8 mouse cellular contexts compared by ENCODE assay signal in genomic region chr1:128417533-128417888, GRCm38 (mm10). TPM values are rescaled to one million over a fixed set of nuclear protein-coding genes. Genes with fewer than 3 reads are reported as not detected.
A peak's percentile ranks its signal among the peaks of the same experiment; 100 is the strongest.
DNase-seq lines count a peak whose midpoint lies in the region; ATAC-seq and TF ChIP-seq lines count a peak whose summit lies in the region.

No protein-coding gene starts in this region.

- ATAC-seq in liver, embryonic 15.5 days (ENCODE audit: insufficient read depth) = peak; percentile 2; the same call in 1 of the 2 replicates
- ATAC-seq in activated CD4-positive, CD25-positive, alpha-beta regulatory T cell, adult 4 months = no peak

- H3K9me3 ChIP-seq in liver, embryonic 15.5 days (replicated peaks) = no peaks in the 10 kb centered on the region

- no peaks in the 10 kb centered on the region for H3K27me3 ChIP-seq in liver, embryonic 15.5 days

- H3K9ac ChIP-seq in liver, embryonic 15.5 days = no peak overlapping the region

- TF ChIP-seq POLR2A in olfactory bulb, adult 2 months (IDR thresholded peaks at IDR 0.05; ENCODE audit: insufficient read depth, low read depth, low read length) = no peak

- 37% methylated on average over 5 of the region's 5 CpGs for WGBS in liver, embryonic 15.5 days (ENCODE audit: insufficient replicate concordance)
- 56% methylated on average over 5 of the region's 5 CpGs for WGBS in olfactory bulb, adult 2 months

- peaks cover 11% of the 10 kb centered on the region; the same call in 1 of the 2 replicates for H3K36me3 ChIP-seq in liver, embryonic 15.5 days (replicated peaks)

- H3K4me2 ChIP-seq in liver, embryonic 15.5 days = peak overlapping the region; percentile 69

- TF ChIP-seq CTCF in olfactory bulb, adult 2 months (IDR thresholded peaks at IDR 0.05; ENCODE audit: insufficient read depth, low read depth, low read length) = no peak

- DNase-seq in embryo, embryonic 10 days (ENCODE audit: low spot score) = peak; percentile 19
- DNase-seq in embryo, embryonic 11 days = no peak
- DNase-seq in right cerebral cortex, postnatal 10 days (ENCODE audit: low spot score in 2 of 2) = peak; percentile 25 to 39
- no peak for DNase-seq in right cerebral cortex, postnatal 25 days
- DNase-seq in frontal cortex, postnatal 10 days (ENCODE audit: low spot score in 2 of 2) = peak; percentile 8 to 20

- H3K4me1 ChIP-seq in liver, embryonic 15.5 days (replicated peaks) = peaks cover 15% of the 10 kb centered on the region
- no peaks in the 10 kb centered on the region for H3K4me1 ChIP-seq in olfactory bulb, adult 2 months (ENCODE audit: control insufficient read depth, insufficient read depth, low read length)

- H3K4me3 ChIP-seq in liver, embryonic 15.5 days (replicated peaks) = peak overlapping the region; percentile 89
- H3K4me3 ChIP-seq in olfactory bulb, adult 2 months (ENCODE audit: insufficient read depth, low read depth, low read length) = 0 out of 2 replicates have a peak overlapping the region, but pooled peaks have one; percentile 87

- H3K27ac ChIP-seq in liver, embryonic 15.5 days (replicated peaks) = peak overlapping the region; percentile 24; the same call in 1 of the 2 replicates
- H3K27ac ChIP-seq in olfactory bulb, adult 2 months (ENCODE audit: insufficient read depth, low read depth, low read length) = no peak overlapping the region; the same call in 1 of the 2 replicates

RNA-seq across cellular contexts. Expression of gene Dars, which starts 0.3 kb away (rescaled TPM):
- 89.5 and 96.3 TPM in 2 replicates for polyA plus RNA-seq in liver, embryonic 15.5 days (2015; fragmentation: Nextera tagmentation; extraction: Ambion mirVana)
- polyA plus RNA-seq in olfactory bulb, adult 2 months (2012; ENCODE audit: insufficient read depth, insufficient read length, low replicate concordance, missing spikeins) = not detected in 2 replicates
- 100 to 1,000 TPM; 113 to 153 TPM for polyA plus RNA-seq in activated CD4-positive, CD25-positive, alpha-beta regulatory T cell, adult 4 months (2017; shearing (Covaris generic))

RNA-seq across cellular contexts. Expression of gene Mcm6, which starts 58.0 kb away (rescaled TPM):
- 211 and 212 TPM in 2 replicates for polyA plus RNA-seq in liver, embryonic 15.5 days (2015; fragmentation: Nextera tagmentation; extraction: Ambion mirVana)
- not detected in 2 replicates for polyA plus RNA-seq in olfactory bulb, adult 2 months (2012; ENCODE audit: insufficient read depth, insufficient read length, low replicate concordance, missing spikeins)
- 100 to 1,000 TPM; 124 to 149 TPM for polyA plus RNA-seq in activated CD4-positive, CD25-positive, alpha-beta regulatory T cell, adult 4 months (2017; shearing (Covaris generic))

Comparison
In these comparisons a context has a peak if more than half of its experiments do, and no peak if none do; other contexts are left out.
1. DNase-seq: peak in embryo, embryonic 10 days (single experiment), right cerebral cortex, postnatal 10 days (2 of 2) and frontal cortex, postnatal 10 days (2 of 2); none in embryo, embryonic 11 days (single experiment) and right cerebral cortex, postnatal 25 days (single experiment).